Mouse (Mus musculus): ENCODE results near the gene Vps37b. TPM values are rescaled to one million over a fixed set of nuclear protein-coding genes. Genes with fewer than 3 reads are reported as not detected.
"Not testable (repeated sequence)": the region's sequence is repeated elsewhere in the genome, so short reads cannot be mapped to it uniquely, and the experiment has no call there.

The Vps37b gene
- total RNA-seq (2021) = 10 to 100 TPM; 45.8 to 51.0 TPM

- DNase-seq (ENCODE audit: low spot score in 2 of 2) = peak; percentile 87 to 92
- intact Hi-C loops (cut with DNase I) = no loop called here
Observed at GRCm38 (mm10) chr5:124032001-124032508, at the start of gene Vps37b. Gene Vps37b, minus strand, starts transcription at chr5:124032270.

- DNase-seq (ENCODE audit: low spot score in 2 of 2) = no peak
- intact Hi-C loops (cut with DNase I) = no loop called here
Observed at GRCm38 (mm10) chr5:124079880-124080279, 47.8 kb upstream of the Vps37b start.

DNA sequence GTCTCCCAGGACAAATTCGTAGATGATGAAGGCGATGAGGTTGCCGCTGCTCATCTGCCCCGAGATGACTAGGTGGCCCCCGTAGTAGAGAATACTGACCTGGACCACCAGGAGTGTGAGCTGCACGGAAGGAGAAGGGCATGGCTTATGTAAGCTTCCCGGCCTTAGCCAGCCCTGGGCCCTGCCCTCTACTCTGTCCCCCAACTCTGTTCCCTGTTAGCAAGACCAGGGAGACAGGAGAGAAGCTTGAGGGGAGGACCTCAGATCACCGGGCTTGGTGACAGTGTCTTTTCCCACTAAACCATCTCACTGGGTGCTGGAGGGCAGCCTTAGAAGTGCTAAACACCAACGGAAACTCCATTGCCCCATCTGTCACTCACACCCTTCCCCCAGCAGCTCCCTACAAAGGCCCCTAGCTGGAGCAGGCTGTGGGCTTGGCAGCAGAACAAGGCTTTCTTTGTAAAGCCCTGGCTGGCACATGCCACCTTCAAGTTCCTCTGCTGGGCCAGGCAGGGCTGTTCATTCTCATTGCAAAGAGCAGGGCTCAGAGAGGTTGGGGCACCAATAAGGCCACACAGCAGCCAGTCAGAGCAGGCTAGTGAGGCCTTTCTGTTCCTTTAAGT is 46.8 kb upstream of the Vps37b start:
- peak; percentile 51 to 58 for DNase-seq (ENCODE audit: low spot score in 2 of 2)
- intact Hi-C loops (cut with DNase I) = no loop called here

GRCm38 (mm10) chr5:124077856-124078460 is 45.9 kb upstream of the Vps37b start:
- no peak for DNase-seq (ENCODE audit: low spot score in 2 of 2)

GRCm38 (mm10) chr5:124077241-124077640 is 45.2 kb upstream of the Vps37b start:
- intact Hi-C loops (cut with DNase I) = no loop called here
- DNase-seq (ENCODE audit: low spot score in 2 of 2) = no peak

More at GRCm38 (mm10) chr5:124077856-124078460, 45.9 kb upstream of the Vps37b start:
- intact Hi-C loops (cut with DNase I) = no loop called here

- intact Hi-C loops (cut with DNase I) = no loop called here
- DNase-seq (ENCODE audit: low spot score in 2 of 2) = no peak
Observed at GRCm38 (mm10) chr5:124076559-124076958, 44.5 kb upstream of the Vps37b start.

- intact Hi-C loops (cut with DNase I) = no loop called here
- no peak for DNase-seq (ENCODE audit: low spot score in 2 of 2)
Observed at GRCm38 (mm10) chr5:124075716-124076115, 43.6 kb upstream of the Vps37b start.

DNA sequence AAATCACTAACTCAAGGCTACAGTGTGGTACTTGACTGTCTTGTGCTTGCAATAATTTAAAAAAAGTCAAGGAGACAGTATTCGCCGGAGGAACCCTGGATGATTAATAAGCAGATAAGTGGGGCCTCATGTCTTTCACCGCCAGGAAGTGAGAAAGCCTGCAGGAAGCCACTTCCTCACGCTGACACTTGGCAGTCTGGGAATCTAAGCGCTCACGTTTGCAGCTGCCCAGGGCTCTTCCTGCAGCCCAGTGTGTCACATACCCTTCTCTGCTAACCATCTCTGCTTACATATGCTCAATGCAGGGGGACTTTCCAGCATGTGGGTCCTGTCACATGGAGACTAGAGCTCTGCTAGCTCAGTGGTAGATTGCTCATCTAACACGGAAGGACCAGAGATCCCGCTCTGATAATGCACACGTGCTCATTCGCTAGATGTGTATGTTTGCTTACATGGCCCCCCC is 42.8 kb upstream of the Vps37b start:
- intact Hi-C loops (cut with DNase I) = no loop called here
- DNase-seq (ENCODE audit: low spot score in 2 of 2) = no peak

GRCm38 (mm10) chr5:124073682-124074081 is 41.6 kb upstream of the Vps37b start:
- intact Hi-C loops (cut with DNase I) = no loop called here
- no peak for DNase-seq (ENCODE audit: low spot score in 2 of 2)

DNA sequence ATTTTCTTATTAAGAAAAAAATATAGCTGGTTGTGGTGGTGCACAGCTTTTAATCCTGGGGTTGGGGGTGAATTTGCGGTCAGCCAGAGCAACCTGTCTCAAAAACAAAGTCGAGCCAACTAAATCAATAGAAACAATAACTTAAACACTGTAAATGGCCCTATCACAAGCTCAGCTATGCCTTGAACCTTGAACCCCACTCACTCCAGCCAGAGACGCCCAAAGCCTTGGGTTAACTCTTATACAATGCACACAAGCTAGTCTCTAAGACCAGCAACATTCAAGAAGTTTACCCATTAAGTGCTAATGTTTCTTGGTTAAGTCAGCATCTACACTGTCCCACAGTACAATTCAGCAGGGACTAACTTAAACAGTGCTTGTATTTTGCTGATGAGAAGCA is 37.6 kb upstream of the Vps37b start:
- intact Hi-C loops (cut with DNase I) = no loop called here
- no peak for DNase-seq (ENCODE audit: low spot score in 2 of 2)

DNA sequence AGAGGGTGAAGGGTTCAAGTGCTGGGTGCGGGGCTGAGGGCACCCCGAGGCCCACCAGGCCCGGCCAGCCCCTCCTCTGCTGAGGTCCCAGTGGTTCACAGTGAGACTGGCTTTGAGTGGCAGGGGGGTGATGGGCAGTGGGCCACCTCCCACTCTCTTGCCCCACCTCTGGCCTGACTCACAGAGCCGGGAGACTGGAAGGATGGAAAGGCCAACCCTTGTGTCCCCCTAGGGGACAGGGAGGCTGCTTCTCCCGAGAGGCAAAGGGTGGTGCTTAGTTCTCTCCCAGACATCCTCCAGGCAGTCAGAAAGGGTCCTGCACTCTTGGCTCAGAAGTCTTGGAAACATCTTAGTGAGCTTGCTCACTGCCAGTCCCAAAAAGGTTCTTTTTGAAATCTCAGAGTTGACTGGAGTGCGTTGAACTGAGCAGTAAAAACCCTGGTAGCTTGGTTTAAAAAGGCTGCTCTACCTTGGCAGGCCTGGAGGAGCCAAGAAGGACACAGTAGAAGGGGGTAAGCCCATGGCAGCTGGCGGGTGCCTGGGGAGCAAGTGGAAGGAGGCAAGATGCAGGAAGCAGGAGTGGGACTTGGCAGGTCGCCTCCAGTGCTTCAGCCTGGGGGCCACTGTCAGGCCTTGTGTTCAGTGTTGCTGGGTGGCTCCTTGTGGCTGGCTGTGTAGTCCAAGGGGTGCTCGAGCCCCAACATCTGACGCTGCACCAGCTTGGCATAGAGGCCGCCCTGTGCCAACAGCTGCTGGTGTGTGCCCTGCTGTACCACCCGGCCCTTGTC is 30.2 kb upstream of the Vps37b start:
- intact Hi-C loops (cut with DNase I) = no loop called here
- no peak for DNase-seq (ENCODE audit: low spot score in 2 of 2)

DNA sequence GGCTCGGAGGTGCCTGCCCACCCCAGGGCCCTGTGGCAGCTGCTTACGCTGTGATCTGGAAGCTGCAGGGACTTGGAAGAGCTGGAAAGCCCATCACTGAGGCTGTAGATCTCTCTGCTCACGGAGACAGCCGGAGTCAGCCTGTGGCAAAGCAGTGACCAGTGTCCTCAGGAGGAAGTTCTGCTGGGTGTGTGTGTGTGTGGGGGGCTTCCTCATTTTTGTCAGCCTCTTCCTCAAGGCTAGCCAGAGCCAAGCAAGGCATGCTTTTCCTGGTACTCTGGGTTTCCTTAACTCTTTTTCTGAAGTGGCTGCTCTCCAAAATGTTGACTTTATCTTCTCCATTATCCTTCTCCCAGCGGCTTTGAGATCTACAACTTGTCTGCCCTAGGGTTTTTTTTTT is 27.6 kb upstream of the Vps37b start:
- DNase-seq (ENCODE audit: low spot score in 2 of 2) = no peak
- intact Hi-C loops (cut with DNase I) = no loop called here

DNA sequence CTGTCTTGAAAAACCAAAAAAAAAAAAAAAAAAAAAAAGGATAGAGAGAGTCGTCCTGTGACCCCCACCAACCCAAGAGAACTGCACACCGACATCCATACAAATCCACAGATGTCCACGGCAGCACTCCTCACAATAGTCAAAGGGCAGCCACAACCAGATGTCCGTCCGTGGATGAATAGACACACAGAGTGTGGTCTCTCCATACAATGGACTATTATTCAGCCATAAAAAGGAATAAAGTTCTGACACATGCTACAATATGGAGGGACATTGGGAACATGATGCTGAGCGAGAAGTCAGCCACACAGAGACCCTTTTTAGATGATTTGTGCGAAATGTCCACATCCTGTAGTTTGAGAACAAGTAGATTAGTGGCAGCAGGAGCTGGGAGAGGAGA is 26.7 kb upstream of the Vps37b start:
- no peak for DNase-seq (ENCODE audit: low spot score in 2 of 2)
- intact Hi-C loops (cut with DNase I) = no loop called here

GRCm38 (mm10) chr5:124056956-124057355 is 24.9 kb upstream of the Vps37b start:
- DNase-seq (ENCODE audit: low spot score in 2 of 2) = no peak
- intact Hi-C loops (cut with DNase I) = no loop called here

DNA sequence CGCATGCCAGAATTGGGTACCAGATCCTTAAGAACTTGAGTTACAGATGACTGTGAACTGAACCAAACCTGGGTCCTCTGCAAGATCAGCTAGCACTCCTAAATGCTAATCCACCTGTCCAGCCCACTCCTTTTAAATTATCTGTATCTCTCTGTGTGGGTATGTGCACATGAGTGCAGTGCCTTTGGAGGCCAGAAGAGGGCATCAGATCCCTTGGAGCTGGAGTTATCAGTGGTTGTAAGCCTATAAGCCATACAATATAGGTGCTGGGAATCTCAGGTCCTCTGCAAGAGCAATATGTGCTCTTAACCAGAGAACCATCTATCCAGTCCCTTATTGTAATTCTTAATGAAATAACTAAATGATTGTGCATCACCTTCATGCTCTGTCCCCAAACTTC is 24.1 kb upstream of the Vps37b start:
- DNase-seq (ENCODE audit: low spot score in 2 of 2) = no peak
- intact Hi-C loops (cut with DNase I) = no loop called here

- DNase-seq (ENCODE audit: low spot score in 2 of 2); intact Hi-C loops (cut with DNase I): not testable (repeated sequence)
Observed at GRCm38 (mm10) chr5:124052641-124053040, 20.6 kb upstream of the Vps37b start.

GRCm38 (mm10) chr5:124051899-124052491 is 19.9 kb upstream of the Vps37b start:
- intact Hi-C loops (cut with DNase I) = no loop called here
- no peak for DNase-seq (ENCODE audit: low spot score in 2 of 2)

GRCm38 (mm10) chr5:124050095-124051050 is 18.3 kb upstream of the Vps37b start:
- intact Hi-C loops (cut with DNase I) = no loop called here
- no peak for DNase-seq (ENCODE audit: low spot score in 2 of 2)
